Mouse (Mus musculus) thymus, adult 2 months (tissue): ENCODE results near the gene Fgfr2.

Experiments
- CTCF ChIP-seq: fragments of 200-500 bp; IDR thresholded peaks from 2 replicates; pipeline ENCODE4 v1.5.1; 2012; ENCODE audit warnings: mild to moderate bottlenecking, control low read depth, low read length, moderate library complexity, borderline replicate concordance; ENCODE audit not compliant: control insufficient read depth, poor library complexity, insufficient read depth; ENCODE audit errors: extremely low read depth
- POLR2A ChIP-seq: fragments of 200-500 bp; IDR thresholded peaks from 2 replicates; pipeline ENCODE4 v1.6.1; 2012; ENCODE audit warnings: mild to moderate bottlenecking, low read length, control low read depth, moderate library complexity; ENCODE audit not compliant: control insufficient read depth, poor library complexity, insufficient read depth; ENCODE audit errors: extremely low read depth

GRCm38 (mm10) chr7:132701412-132701811, 421.7 kb downstream of the Fgfr2 start:
- TF ChIP-seq CTCF (no peak), POLR2A (no peak)
